Mouse (Mus musculus) c-Kit-negative CD71-positive TER-119-positive erythroid progenitor cells, embryonic 14.5 days (primary cell): Measurements from ENCODE around the gene Upk3b.

Experiments
- DNase-seq: peaks from one replicate; pipeline ENCODE4 v3.0.0-alpha.2; 2013; ENCODE audit warnings: low read depth, low spot score

Upk3b gene

DNA sequence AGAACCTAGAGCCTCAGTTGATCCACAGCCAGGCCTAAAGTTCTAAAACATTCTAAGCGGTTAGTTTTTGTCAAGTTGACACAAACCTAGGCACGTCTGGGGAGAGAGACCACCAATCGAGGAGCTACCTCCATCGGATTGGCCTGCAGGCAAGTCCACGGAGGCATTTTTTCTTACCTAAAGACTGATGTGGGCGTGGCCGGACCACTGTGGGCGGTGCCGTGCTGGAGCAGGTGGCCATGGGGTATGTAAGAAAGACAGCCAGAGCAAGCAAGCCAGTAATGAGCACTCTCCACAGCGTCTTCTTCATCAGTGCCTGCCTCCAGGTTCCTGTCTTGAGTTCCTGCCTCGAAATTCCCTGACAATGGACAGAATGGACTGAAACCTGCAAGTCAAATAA is 35.2 kb downstream of the Upk3b start:
- no peak for DNase-seq

DNA sequence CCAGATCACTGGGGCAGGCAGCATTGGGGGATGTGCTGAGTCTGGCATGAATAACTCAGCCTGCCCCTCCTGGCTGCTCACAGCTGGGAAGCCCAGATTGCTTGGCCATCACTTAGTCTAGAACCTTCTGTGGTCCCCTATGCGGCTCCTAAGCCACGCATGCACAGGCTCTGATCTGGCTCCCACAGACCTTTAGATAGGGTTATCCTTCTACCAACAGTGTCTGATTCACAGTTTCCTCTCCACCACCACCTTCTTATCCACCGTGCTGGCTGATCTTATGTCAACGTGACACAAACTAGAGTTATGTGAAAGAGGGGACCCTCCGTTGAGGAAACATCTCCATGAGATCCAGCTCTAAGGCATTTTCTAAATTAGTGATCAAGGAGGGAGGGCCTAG is 36.8 kb downstream of the Upk3b start:
- no peak for DNase-seq

DNA sequence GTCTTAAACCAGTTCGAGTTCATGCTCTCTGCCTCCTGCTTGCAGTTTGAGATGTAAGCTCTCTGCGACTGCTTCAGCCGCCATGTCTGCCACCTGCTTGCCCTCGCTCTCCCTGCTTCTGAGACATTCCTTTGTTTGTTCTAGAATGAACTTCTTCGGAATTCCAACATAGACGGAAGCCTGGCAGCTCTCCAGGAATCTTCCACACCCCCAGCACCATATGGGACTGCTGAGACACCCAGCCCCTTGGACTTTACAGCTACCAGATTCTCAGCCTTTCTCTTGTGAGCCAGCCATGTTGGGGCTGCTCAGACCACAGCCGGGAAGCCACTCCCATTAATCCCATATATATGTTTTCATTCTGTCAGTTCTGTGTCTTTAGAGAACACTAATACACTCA is 38.0 kb downstream of the Upk3b start:
- no peak for DNase-seq

DNA sequence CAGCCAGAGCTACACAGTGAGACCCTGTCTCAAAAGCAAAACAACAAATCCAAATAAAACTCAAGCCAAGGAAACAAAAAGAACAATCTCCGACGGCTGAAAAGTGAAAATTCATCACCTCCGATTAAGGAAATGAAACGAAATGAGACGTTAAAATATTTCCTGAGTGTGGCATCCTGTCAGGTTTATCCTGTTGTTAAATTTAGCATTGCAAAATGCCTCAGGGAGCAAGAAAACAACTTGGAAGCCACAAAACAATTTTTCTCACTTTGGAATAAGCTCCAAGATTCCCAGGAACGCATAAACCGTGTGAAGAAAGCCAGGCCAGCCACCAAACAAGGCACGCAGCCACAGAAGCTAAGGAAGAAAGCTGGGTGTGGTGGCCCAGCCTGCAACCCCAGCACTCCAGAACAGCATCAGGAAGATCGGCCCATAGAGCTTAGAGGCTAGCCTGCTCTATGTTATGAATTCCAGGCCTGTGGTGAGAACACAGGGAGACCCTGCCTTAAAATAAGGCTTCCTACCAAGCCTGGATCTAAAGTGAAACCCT is 38.8 kb downstream of the Upk3b start:
- no peak for DNase-seq

DNA sequence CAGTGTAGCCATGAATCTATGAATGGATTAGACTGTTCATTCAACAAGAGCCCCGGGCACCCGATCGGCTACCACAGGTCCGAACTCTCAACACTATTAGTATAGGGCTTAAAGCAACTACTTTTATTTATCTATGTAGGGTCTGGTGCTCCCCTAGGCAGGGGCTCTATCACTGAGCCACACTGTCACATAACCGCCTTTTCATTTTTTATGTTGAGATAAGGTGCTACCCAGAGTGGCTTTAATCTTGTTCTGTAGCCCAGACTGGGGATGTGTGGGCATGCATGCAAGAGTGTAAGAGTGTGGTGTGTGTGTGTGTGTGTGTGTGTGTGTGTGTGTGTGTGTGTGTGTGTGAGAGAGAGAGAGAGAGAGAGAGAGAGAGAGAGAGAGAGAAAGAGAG is 39.8 kb downstream of the Upk3b start:
- DNase-seq, result no peak

DNA sequence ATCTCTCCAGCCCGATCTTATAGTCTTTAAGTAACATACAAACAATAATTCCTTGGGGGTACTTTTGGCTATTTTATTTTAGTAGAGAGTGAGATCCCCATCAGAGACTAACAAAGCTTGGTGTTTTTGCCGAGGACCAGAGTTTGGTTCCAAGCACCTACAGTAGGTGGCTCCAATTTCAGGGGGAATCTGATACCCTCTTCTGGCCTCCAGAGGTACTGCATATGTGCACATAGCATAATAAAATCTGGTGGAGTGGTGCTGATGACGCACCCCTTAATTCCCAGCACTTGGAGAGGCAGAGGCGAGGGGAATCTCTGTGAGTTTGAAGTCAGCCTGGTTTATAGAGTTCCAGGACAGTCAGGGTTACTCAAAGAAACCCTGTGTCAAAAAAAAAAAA is 44.0 kb downstream of the Upk3b start:
- DNase-seq, result no peak

DNA sequence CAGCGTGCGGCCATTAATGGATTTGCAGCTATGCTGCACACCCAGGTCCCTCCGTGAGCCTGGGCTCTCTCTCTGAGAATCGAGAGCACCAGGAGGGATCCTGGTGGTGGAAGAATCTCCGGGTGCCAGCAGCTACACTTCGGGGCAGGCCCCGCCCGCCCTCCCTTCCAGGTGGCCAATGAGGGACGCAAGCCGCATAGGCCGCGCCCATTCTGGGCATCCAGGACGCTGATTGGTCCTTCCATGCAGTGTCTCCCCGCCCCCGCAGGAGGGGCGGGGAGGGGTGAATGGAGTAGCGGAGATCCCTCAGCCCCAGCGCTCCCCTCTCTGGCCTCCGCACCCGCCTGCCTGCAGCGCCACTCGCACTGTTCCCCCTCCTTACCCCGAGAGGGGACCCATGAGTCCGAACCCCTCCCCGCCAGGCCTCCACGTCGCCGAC is 45.4 kb downstream of the Upk3b start, which contains the start of gene Rasa4:
Gene Rasa4 (plus strand): TSS at position 248 of the 439 bp plus-strand sequence.
- DNase-seq, result peak; percentile 73

DNA sequence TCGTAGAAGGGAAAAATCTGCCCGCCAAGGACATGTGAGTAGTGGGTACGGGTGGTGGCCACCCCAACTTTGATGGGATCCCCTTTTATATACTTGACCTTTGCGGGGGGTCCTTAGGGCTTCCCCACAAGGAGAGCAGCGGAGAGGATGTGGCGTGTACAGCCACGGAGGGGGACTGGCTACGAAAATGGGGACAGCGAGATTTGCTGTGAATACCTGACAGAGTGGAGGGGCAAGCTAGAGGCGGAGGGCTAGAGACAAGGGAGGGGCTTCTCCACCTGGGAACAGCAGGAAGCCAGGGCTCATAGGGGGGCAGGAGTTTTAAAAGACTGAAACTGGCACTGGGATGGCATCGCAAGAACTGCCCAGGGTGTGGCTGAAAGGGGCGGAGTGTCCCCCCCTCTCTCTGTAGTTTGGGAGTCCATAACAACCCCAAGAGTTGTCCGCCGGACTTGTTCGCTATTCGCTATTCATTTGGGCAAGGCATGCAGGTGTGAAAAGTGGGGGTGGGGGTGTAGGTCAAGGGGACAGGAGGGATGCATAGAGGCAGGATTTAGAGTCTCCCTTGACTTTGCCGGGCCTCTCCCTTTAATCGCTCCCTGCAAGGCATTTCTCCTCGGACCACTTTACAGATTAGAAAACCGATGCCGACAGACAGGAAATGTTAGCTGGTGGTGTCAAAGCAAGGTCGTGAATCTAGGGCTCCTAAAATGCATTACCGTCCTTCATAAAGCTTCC is 46.0 kb downstream of the Upk3b start:
- DNase-seq, result no peak

DNA sequence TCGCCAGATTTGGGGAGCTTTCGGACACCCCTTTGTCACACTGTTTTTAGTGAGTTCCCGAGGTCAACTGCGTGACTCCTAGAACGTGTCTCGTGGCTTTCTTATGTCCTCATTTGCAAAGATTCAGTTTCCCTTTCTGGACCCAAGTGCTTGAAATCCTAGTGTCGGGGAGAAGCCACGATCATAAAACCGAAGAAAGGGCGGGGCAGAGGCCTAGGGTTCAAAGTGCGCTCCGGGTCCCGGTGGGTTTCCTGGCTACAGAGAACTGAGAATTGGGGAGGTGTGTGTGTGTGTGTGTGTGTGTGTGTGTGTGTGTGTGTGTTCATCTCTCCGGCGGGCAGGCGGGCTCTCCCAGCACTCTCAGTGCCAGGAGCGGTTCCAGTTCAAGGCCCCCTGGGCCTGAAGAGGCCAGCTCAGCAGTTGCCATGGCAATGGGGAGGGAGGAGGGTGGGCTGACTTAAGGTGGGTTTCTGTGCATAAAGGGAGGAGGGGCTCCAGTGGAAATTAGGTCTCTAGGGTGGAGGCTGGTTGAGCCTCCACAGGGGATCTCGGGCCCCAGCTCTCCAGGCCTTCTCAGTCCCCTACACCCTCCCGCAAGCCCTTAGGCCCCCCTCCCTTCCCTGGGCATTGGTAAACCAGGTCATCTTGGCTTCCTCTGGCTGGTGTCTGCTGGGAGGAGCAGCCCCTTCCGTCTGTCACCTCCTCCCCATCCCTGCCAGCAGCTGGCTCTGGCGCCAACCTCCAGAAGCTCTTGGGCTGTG is 46.8 kb downstream of the Upk3b start:
- DNase-seq, result no peak

DNA sequence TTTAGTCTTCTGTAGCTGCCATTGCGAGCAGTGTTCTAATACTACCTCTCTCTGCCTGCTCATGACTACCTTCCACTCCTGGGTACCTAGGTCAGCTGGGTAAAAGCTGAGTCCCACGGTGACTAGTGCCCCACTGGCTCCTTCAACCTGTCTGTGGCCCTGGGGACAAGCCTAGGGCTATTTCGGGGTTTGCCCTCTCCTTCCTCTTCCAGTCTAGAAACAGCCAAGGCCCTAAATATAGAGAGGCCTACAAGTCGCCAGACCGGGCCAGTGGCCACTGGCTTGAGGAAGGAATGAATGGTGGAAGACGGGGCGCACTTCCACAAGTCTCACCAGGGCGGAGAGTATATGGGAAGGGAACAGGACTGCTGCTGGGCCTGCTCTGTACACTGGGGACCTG is 48.0 kb downstream of the Upk3b start:
- DNase-seq, result no peak

DNA sequence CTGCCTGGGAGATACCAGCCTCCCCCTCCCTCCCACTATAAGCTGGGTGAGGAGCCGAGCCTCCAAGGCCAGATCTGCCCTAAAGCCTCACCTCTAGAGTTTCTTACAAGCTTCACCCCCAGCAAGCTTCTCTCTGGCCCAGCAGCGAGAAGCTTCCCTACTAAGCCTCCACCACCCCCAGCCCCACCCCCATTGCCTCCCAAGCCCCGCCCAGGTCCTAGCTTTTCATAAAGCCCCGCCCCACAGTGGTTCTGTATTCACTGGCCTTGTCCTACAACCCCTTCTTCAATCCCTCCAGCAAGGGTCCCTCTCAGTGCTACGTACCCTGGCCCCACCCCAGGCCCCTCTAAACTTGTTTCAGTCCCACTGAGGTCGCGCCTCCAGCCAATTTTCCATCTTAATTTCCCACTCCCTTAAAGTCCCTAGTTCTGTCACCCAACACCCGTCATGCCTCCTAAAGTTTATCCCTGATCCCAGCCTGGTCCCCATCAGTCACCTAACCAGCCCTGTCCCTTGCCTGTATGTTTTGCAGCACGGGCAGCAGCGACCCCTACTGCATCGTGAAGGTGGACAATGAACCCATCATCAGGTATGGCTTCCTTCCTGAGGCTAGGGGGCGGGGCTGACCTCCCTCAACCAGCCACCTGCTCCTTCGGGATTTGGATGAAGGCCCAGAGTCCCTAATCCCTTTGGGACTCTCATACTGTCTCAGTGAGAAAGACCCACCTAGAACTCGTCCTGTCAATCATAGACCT is 50.7 kb downstream of the Upk3b start:
- DNase-seq, result no peak

DNA sequence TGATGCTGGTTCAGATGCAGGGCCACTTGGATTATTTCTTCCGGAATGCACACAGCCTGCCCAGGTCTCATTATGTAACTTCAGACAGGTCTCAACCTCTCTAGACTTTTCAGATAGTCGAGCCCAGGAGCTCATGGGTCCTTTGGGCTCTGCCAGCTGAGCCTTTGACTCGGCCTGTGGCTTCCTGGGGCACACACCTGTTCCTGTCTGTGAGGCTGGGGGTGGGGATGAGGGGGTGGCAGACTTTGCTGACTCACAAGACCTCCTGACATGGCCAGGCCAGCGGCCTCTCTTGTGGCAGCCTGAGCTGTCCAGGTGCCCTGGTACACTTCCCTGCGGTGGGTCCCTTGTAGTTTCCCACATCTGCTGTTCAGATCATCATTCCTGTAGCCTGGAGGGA is 53.6 kb downstream of the Upk3b start:
- DNase-seq, result no peak

DNA sequence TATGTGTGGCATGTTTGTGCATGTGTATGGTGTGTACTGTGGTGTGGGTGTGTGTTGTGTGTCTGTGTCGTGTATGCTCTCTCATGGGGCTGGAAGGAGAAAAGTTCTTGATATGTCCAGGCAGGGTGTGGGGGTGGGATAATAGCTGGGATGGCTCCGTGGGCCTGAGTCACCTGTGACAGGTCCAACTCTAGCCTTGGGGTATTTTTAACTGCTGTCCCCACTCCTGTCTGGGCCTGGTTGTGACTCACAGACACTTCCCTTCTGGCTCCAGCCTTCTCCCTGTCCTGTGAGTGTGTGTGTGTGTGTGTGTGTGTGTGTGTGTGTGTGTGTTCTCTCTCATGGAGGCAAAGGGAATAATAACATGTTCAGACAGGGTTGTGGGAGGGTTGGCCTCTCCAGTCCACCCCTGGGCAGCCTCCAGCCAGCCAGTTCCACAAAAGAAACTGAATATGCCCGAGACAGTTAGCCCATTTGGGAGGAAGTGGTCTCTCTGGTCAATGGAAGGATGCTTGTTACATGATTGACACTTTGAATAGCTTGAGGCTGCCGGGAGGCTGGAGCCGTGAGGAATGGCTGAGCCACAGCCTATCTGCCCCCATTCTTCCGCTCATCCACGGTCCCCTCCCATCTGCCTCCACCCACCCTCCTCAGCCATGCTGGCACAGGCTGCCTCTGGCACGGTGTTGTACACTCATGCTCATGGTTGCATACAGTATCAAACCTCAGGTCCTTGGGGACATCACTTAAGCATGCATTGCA is 56.1 kb downstream of the Upk3b start:
- no peak for DNase-seq

DNA sequence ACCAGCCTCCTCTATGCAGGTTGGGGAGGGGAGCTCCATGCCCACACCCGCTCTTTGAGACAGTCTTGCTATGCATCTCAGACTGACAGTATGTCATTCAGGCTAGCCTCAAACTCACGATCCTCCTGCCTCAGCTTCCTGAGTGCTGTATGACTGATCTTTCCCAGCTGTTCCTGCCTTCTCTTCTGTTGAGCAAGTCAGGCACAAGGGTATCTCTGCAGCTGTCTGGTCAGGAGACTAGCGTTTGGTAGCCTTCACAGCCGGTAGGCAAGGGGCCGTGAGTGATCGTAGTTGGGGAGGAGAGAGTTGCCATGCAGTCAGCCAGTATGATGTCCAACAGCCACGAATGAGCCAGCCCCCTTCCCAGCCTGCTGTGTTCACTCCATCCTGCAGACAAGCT is 56.8 kb downstream of the Upk3b start:
- no peak for DNase-seq
